Mouse (Mus musculus) ovary, postnatal 10 days (tissue): Measurements from ENCODE around the gene Arrdc2.

Source experiments
- DNase-seq: peaks from one replicate; pipeline ENCODE4 v3.0.0; 2022; ENCODE audit warnings: low spot score

Gene Arrdc2

DNA sequence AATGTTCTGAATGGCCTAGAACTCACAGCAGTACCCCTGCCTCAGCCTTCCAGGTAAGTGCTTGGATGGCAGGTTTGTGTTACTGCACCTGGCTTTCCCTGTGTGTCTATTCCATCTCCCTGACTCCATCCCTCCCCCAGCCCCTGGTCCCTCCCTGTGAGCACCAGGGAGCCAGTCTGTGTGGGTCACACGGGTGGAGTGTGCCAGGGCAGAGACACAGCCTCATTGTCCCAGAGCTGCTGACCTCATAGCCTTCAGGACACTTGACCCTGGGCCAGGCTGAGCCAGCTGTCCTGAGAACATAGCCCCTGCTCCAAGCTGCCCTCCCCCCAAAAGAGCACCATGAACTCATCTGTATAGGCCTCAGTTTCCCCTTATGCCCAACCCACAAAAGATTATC is 32.2 kb downstream of the Arrdc2 start:
- DNase-seq, result no peak

DNA sequence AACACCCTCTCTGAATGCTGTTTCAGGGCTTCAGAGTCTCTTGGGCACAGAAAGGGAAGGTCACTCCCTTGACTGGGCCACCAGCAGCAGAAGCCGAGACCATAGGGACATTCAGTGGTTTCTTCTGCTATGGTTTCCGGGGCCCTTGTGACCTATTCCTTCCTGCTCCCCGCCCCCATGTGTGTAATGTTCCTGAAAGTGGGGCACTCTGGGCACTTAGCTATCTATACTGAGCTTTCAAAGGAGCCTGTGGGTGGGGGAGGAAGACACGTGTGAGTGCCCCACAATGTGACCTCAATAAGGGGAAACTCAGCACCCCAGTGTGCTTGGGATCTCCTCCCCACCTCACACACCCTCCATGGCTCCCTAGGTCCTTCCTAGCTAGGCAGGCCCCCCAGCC is 33.0 kb downstream of the Arrdc2 start:
- DNase-seq, result no peak

DNA sequence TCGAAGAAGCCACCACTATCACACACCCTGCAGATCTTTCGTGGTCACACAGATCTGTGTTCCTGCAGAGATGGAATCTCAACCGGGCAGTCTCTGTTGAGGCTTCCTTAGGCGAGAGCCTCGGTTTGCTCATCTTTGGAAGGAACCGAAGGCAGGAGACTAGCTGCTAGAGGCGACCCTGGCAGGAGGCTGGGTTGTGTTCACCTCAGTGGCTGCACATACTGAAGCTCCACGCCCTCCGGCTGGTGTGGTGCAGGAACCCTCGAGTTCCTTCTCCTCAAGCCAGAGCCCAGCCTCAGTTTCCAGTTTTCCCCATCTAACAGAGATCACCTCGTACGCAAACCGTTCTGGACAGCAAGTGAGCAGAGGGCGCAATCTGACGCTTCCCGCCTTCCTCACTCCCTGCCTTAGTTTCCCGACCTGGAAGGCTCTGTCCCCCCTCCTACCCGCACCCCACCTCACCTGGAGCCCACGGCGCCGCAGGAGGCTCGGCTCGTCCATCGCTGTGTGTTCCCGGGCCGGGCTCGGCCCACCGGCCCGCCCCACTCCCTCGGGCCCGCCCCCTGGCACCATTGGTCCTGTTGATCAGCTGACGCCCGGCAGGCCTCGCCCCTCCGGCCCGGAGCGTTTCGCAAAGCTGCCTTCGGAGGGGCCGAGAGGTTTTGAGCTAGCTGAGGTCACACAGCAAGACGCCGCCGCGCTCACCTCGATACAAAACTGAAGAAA is 34.9 kb downstream of the Arrdc2 start, which contains the start of gene Mast3:
Mast3 (minus strand) TSS at position 574 of the 726 bp plus-strand sequence.
- peak; percentile 63 for DNase-seq

- no peak for DNase-seq
These were observed 35.6 kb downstream of the Arrdc2 start for GRCm38 (mm10) chr8:70803761-70804480.

DNA sequence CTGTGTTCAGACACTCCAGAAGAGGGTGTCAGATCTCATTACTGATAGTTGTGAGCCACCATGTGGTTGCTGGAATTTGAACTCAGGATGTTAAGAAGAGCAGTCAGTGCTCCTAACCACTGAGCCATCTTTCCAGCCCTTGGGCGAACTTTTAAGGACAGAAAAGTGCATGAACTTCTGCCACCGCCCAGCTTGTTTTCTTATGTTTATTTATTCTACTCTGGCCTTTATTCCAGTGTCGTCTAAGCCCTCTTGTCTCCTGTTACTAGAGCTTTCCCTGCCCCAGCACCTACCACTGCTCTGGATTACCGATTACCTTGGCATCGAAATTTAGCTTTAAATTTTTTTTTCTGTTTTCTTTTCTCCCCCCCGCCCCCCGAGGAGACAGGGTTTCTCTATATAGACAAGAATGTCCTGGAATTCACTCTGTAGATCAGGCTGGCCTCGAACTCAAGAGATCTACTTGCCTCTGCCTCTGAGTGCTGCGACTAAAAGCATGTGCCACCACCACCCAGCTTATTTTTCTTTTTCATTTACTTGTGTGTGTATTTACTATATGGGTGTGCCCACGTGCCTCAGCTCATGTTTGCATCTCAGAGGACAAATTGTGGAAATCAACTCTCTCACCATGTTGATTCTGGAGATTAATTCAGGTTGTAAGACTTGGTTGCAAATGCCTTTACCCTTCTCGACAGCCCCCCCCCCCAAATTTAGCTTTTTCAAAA is 36.6 kb downstream of the Arrdc2 start:
- no peak for DNase-seq

DNA sequence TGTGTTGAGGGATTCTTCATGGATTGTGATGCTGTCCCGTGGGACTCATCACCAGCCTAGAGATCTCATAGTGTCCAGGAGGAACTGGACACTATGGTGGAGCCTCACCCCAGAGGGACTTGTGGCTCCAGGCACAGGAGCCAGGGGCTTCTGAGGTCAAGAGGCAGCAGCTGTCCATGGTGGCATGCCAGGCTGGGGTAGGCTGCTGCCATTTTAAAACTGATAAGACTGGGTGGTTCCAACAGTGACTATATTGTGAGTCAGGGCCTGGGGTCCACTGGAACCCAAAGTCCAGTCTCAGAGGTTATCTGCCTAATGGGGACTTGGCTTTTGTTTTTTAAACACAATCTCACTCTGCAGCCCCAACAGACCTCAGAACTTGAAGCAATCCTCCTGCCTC is 37.7 kb downstream of the Arrdc2 start:
- no peak for DNase-seq

- DNase-seq, result no peak
These were observed 38.4 kb downstream of the Arrdc2 start for GRCm38 (mm10) chr8:70801156-70801555.

DNA sequence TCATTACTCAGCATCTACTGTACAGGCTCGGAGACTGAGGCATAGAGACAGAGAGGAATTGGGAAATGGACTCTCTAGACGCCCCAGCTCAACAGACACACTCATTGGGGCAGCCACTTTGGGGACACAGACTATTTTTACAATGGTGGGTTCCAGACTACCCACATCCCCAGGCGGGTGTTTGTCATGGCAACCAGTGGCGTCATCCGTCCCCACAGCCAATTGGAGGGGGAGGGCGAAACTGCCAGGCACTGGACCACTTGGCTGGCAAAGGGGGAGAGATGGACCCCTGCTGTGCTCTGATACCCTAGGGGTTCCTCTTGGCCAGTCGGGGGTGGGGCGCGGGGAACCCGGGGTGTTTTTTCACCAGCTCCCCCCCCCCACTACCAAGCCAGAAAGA is 38.9 kb downstream of the Arrdc2 start:
- DNase-seq, result no peak

- DNase-seq, result no peak
These were observed 41.2 kb downstream of the Arrdc2 start for GRCm38 (mm10) chr8:70798281-70798680.

DNA sequence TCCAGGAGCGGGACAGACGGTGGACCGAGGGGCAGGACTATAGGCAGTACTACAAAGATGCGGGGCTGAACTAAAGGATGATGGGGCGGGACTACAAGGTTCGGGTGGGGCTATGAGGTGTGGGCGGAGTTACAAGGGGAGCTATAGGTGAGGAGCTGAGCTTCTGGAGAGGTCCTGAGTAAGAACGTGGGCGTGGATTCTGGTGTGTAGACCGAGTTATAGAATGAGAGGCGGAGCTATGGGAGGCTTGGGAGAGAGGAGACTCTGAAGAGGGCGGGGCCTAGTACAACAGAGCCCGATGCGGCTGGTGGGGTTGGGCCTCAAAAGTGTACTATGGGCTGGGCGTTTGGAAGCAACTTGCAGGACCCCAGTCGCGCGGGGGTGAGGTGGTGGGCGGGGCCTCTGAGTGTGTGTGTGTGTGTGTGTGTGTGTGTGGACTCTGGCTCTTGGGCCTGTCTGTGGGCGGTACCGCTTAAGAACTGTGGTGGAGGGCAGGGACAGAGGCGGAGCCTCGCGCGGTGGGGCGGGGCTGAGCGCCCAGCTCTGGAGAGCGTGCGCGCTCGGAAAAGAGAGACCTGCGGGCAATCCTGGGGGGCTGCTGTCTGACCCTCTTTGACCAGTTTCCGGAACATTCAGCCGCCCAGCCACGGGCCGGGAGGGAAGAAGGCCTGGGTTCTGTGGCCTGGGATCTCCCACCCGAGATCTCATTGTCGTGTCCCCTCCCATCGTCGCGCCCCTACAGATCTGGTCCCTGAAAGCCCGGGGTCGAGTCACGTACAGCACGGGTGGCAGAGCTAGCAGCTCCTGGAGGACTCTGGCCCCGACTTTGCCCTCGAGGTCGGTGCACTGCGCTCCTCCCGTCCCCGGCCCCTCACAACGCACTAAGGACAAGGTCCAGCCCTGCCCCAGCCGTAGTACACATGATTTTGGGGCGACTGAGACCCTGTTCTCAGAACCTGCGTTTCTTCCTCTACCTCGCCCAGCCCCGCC is 42.1 kb downstream of the Arrdc2 start:
- DNase-seq, result peak; percentile 58

DNA sequence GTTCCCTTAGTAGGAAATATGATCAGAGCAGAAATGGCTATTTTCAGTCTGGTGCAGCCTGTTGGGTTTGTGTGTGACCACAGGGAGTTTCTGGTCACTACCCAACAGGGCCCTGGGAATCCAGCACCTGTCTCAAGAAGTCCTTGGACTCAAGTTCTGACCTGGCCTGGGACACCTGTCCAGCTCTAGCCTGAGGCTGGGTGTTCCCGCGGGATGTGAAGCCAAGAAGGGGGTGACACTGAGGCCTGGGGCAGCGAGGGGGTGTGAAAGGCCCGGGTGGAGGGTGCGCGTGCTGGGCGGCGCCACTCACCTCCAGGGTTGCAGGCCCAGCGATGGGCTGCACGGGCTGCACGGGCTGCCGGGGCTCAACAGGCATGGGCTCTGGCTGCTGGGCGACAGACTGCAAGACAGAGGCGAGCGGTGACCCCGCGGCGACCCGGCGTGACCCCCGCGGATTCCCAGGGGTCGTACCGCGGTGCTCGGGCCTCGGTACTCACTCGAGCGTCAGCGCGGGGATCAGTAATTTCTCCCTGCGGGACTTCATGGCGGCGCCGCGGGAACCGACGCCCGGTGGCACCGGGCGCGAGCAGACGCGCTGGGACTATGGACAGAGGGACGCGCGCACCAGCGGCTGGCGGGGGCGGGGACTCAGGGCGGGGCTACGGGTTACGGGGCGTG is 43.0 kb downstream of the Arrdc2 start:
- no peak for DNase-seq

DNA sequence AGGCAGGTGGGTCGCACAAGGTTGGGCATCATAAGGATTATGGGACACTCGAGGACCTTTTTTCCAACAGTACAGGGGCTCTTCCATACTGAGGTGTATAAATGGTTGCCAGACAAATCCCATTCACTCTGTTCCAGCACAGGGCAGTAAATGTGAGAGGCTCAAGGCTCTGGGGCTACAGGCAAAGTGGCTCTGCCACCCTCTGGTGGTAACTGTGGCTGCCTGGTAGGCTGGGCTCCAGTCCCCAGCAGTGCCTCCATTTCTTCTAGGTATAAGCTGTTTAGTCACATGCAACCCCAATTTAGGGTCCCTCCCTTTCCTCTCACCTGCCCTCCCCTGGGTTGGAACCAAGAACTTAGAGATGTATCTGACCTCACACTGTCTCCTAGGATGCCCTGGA is 44.1 kb downstream of the Arrdc2 start:
- no peak for DNase-seq

GRCm38 (mm10) chr8:70794215-70794614 is 45.3 kb downstream of the Arrdc2 start:
- no peak for DNase-seq

DNA sequence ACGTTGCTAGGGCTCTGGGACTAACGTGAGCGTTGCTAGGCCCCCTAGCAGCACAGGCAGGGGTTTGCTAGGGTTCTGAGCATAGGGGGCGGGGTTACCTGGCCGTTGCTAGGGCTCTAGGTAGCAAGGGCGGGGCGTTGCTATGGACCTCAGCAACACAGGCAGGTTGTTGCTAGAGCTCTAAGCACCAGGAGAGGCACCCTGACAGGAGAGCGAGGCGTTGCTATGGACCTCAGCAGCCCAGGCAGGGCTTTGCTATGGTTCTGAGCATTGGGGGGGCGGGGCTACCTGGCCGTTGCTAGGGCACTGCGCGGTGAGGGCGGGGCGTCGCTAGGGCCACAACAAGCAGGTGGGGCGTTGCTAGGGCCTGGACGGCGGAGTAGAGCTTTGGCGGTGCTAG is 46.8 kb downstream of the Arrdc2 start:
- no peak for DNase-seq

DNA sequence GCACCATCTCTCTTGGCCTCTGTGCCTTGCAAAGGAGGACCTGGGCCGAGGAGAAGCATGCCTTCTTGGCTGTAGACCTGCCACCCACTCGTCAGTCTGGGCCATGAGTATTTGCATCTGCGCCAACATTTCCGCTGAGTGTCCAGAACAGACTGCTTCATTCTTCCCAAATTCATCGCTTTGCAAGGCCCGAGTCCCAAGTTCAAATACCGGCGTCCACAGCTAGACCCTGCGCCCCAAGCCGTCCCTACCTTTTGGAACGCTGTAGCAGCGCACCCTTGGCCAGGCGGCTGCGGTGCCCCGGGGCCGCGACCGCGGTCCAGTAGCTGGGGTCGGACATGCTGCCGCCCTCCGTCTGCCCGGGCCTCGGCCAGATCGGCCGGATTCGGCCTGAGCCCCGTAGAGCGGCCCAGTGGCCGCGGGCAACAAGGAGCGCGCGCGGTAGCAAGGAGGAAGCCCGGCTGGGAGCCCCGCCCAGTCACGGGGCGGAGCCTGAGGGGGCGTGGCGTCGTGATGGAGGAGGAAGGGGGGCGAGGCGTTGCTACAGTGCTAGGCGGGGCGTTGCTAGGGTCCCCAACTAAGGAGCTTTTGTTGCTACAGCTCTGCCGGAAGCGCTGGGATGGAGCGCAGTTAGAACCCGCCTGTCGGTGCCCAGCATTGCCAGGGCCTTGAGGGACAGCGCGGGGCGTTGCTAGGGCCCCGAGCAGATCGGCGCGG is 47.4 kb downstream of the Arrdc2 start:
- DNase-seq, result peak; percentile 96

DNA sequence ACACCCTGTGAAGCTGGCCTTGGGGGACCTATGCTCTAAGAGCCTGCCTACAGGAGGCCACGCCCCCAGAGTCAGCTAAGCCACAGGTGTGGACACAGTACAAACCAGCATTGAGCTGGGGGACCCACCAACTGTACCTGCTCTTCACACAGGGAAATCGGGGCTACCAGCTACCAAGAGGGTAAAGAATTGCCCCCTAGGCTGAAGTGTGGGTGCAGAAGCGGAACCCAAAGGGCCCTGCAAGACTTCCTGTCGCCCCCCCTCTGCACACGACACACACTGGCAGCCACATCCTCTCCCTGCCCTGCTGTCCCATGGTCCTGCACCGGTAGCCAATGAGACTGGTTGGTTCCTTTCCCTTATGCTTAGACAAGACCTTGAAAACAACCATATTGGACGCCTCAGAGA is 48.2 kb downstream of the Arrdc2 start:
- DNase-seq, result no peak

DNA sequence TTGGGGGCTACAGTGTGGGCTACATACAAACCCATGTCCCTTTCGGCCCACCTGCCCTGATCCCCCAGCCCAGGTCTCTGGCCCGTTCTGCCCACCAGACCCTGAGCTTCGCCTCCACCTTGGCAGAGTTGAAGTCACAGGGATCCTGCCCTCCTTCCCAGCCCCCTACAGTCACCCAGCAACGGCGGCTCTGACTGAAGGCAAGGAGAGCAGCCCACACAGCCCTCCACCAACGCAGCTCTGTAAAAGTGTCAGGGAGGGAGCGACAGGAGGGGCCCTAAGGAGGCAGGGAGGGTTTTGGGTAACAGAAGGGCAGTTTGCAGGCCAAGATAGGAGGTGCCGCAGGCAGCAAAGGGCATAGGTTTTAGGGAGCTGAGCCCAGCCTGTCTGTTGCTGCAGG is 48.7 kb downstream of the Arrdc2 start:
- DNase-seq, result no peak

- no peak for DNase-seq
These were observed 50.5 kb downstream of the Arrdc2 start for GRCm38 (mm10) chr8:70789046-70789445.

- no peak for DNase-seq
These were observed 51.4 kb downstream of the Arrdc2 start for GRCm38 (mm10) chr8:70787941-70788667.

DNA sequence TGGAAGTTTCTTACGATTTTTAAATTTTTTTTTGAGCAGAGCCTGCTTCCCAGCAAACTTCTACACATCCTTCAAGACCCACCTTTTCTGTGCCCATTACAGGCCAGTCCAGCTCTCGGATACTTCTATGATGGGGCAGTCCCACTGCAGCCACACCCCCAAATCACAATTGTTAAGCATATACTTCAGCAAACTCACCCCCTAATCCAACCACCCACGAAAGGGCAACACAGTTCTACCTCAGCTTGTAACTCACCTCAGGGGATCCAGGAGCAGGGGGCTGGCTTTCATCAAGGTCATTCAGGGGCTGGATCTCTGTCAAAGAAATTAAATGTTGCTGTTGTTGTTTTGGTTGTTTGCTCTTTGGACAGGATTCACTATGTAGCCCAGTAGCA is 52.5 kb downstream of the Arrdc2 start:
- no peak for DNase-seq
